Mouse (Mus musculus): ENCODE results near the gene Agbl4.

DNA sequence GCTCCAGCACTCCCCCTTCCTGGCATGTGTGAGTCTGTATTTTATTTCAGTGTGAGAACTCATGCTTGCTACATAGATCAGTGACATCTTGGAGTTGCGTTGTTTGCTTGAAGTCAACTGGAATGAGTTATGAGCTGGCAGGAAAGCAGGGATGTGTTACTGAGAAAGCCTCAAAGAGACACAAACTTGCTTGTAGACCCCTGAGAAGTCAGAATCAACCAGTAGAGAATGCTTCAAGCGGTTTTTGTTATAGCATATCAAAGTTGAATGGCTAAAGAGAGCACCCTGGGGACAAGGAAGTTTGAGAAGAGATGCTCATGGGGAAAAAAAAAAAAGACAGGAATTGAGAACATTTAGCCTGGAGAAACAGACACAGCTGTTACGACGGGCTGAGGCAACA is 932.0 kb downstream of the Agbl4 start:
- TF ChIP-seq GATA1 (IDR thresholded peaks at IDR 0.05; ENCODE audit: borderline replicate concordance, low read length) (no peak), FLI1 (IDR thresholded peaks at IDR 0.05; ENCODE audit: low read length) (no peak)

All from megakaryocyte, embryonic 14.5 days (primary cell).